Mouse (Mus musculus): ENCODE measurements around the gene Gm45062.
A peak's percentile ranks its signal among the peaks of the same experiment; 100 is the strongest.

Gm45062 gene

DNA sequence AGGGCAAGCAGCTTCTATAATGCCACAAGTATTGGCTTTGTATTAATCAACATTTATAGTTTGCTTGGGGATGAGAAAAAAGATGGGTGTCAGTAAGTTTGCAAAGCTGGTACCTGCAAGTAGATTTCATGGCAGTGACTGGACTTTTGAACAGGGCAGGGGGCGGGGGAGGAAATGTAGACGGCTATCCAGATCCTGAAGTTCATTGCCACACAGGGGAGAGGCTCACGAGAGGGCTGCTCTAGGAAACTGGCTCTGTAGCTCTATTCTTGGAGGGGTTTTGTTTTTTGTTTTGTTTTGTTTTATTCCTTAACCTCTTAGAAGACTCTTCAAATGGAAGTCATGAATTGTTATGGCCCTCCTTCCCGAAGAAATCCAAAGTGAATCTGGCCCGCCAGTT, 162.2 kb downstream of the Gm45062 start:
- DNase-seq: no peak

DNA sequence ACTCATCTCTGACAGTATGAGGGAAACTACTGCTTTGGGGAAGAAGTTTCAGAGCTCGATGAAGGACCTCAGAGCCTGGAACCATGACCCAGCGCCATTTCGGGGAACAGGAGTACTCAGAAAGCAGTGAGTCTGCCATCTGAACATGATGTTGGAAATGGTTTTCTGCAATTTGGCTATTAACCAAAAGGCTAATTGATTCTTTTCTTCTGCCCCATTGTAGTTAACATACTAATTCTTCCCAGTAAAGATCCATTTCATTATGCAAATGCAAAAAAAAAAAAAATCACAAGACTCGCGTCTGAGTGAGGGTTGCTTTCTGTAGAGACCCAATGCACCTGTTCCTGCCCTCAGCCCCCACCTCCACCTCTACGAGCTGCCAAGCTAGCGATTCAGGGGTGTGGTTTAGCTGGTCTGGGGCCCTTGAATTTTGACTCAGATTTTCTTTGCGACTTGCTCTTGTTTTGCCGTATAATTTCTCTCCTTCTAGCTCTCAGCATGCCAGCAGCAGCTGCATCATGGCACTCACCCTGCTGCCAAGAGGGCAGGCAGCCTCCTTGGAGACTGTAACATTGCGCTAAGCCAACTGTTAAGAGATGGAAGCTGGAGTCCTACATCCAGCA, 162.8 kb downstream of the Gm45062 start:
- DNase-seq: no peak

DNA sequence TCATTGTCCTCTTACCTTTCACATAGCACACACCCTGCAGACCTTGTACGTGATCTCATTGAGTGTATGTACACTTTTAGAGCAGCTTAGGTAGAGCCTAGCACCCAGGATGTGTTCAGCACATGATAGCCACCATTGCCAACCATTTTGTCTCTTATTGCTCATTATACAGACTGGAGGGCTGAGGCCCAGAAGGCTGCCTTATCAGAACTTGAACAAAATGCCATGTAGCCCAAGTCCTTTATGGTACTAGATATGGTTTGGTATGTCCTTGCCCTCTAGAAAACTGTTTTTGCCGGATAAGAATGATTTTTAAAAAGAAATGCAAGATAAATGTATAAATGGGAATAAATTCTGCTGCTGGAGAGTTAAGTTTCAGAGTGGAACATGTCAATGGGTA, 163.9 kb downstream of the Gm45062 start:
- no peak for DNase-seq

DNA sequence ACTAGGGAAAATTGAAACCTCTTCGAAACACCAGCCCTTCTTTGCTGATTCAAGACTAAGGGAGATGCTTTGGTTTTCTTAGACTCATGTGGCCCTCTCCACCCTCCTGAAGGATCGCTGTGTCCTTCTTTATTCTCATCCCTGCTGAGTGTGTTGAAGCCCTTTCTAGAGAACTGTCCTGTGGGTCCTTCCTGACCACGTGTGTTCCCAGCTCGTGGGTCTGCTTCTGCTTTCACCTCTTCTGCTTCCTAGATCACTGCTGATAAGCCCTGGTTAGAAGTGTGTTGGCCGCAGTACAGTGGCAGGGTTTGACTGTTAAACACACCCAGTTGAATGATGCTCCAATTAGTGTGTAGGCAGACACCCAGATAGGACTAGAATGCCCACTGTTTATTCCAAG, 168.4 kb downstream of the Gm45062 start:
- no peak for DNase-seq

DNA sequence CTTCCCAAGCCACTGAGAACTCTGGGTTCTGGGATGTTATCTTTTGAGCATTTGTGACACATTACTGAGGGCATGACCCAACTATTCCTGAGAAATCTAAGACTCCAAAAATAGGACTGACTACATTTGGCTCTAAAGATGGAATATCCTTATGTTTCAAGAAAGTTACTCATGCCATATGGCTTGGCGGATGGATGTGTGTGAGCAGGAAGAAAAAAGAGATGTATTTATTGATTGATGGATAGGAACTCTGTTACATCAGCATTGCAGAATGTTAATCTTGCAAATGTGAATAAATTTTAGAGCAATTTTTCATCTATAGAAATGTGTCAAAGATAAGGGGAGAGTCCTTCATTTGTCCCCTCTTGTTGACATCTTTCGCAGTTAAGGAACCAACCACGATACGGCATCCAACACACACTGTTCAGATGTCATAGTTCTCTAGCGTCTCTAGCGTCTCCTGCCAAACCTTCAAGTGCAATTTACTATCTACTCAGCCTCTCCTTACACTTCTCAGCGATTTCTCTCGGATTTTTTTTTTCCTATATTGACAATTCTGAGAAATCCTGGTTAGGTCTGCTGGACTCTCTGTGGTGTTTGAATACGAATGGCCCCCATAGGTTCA, 171.5 kb downstream of the Gm45062 start:
- DNase-seq: no peak

DNA sequence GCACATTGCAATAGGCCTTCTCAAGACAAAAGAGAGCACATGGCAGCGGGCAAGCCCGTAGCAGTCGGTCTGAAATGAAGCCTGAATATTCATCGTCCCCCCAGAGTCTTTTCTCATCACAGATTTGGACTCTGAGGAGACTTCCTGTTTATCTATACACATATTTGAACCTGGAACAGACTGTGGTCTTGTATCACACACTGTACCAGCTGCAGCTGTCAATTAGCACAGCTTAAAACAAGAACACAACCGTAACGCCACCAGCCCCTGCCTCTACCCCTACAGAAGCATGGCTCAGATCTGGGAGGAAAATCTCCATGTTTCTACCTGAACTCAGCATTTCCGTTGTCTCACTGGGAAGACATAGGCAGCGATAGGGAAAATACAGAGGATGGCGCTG, 173.9 kb downstream of the Gm45062 start:
- DNase-seq: no peak

DNA sequence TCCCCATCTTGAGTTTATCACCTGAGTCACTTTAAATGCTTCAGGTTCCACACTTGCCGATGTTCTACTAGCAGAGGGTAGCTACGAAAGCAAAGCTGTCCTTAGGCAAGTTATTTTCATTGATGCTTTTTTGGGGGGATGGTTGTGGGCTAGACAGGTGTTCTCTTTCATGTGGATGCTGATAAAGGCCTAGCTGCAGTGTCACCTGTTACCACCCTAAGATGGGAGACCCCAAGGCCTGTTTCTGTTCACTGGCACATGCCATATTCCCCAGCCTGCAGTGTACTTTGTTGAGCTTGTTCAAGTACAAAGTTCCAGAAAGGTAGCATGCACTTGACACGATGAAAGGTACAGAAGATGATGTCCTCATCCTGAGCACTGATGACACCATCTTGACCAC, 178.7 kb downstream of the Gm45062 start:
- no peak for DNase-seq

DNA sequence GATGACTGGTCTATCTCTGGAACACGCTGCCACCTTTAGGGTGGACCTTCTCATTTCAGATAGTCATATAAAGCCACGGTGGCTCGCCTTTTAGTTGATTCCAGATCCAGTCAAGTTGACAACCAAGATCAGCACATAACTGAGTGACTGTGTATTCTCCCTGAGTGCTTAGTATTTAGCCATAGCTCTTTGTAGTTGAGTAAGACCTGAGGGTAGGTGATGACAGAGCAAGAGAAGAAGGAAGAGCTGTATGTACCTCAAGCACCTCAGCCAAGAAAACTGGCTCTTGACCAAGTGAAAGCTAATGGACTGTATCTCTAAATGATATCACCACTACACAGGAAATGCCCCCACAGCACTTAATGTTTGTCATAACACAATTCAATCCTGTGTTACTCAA, 182.6 kb downstream of the Gm45062 start:
- no peak for DNase-seq

DNA sequence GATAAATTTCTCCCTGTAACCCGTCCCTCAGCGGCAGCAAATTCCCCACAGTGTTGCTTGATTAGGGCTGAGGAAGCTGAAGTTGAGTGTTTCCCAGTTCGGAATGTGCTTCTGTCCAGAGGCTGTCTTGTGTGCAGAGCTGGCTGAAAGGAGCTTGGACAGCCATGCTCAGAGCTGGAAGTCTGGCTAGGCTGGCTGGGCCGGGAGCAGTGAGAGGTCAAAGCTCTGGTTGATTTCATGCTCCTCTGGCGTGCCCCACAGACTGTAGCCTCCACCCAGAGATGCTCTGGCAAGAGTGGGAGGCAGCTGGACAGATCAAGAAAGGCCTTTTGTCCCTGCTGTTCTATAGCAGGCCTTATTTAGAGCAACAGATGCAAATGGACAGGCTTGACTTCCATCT, 187.5 kb downstream of the Gm45062 start:
- DNase-seq: peak; percentile 53

DNA sequence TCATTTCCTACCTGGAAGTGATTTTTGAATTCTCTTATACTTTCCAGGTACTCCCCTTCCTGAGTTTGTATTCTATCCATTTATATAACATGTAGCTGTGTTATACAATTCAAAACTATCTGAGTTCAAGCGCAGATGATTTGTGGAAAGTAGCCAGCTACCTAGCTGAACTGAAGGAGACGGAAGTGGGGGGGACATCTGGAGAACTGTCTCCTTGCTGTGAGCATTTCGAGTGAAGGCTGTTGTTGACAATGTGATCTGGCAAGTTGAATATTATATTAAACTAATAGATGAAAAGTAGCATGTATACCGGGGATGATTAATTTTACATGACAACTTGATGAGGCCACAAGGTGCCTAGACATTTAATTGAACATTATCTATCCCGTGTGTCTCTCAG, 196.3 kb downstream of the Gm45062 start:
- no peak for DNase-seq

DNA sequence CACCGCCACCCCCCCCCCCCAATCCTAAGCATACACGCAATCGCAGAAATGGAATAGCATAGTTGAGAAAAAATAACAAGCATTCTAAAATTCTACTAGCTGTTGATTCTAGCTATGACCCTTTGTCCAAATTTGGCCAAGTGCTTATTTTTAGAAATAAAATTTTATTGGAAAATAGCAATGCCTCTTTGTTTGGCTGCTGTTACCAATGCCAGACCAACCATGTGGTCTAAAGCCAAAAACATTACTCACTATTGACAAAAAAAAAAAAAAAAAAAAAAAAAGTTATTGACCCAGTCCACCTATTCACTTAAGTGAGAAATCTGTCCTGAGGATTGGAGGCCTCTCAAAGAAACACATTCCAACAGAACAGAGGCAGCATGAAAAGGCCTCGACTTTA, 199.3 kb downstream of the Gm45062 start:
- no peak for DNase-seq

DNA sequence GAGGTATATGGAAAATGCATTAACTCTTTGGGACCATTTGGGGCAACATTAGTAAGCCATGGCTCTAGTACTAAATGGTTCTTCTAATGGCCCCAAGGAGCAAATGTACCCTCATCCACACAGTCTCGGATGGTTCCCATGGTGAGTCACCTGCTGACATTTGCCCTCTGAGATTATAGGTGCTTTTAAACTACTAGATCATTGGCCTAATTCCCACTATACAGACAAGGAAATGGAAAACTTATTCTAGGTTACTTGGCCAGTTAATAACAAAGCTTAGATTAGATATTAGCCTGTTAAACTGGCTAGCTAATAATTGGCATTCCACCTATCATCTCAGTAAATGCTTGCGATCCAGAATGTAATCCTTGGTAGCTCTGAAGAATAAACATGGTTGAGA, 203.2 kb downstream of the Gm45062 start:
- no peak for DNase-seq

DNA sequence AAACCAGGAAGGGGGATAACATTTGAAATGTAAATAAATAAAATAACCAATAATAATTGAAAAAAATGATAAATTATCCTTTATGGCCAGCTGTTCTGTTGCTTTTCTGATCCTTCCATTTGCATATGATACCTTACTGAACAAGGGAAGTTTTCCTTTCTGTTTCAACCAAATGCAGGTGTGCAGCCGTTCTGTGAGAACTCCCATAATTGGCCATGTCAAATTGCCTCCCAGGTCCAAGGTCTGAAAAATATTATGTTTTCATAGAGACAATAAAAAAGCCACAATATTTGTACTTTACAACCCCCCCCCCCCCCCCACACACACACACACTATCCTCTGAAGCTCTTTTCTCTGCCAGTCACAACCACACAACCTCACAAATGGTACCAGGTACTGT, 206.1 kb downstream of the Gm45062 start:
- no peak for DNase-seq

DNA sequence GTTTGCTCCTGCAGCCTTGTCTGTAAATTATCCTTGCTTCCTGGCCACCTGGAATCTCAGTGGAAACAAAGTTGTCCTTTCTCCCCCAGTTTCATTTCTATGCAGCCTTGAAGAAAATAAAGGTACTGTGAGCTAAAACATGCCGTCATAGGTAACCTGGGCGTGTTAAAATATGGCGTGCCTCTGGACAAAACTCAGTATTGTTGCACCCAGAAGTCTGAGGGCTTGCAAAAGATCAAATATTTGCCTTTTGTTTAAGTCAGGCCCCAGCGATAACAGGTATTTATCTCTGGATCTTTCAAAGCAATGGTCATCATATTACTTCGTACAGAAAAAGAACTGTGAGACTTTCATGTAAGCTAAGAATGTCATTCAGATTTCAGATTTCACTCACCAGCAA, 206.7 kb downstream of the Gm45062 start:
- no peak for DNase-seq

DNA sequence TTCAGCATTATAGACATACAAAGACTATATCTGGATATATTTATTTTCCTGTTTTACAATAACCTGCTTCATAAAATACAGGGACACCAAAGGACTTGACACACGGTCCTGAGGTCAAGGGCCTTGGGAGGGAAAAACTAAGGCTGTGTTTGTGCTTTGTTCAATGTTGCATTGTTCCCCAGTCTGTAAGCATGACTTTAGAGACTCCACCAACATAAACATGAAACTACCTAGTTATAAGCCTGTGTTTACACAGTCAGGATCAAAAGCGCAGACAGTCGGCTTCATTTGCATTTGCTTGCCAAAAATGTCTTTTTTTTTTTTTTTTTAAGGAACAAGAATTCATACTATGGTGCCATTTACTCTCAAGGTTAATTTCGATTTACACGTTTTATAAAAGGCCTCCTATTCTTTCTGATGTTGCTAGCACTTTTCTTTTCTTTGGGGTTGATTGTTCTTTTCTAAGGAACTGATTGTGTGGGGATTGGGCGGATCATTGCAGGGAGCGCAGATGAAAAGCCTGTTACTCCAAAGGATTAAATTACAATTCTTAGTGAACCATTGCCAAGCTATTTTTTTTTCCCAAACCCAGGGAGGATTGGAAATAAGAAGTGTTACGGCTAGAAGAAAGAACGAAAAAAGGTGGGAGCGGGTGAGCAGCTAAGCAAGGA, 208.6 kb downstream of the Gm45062 start:
- DNase-seq: no peak

DNA sequence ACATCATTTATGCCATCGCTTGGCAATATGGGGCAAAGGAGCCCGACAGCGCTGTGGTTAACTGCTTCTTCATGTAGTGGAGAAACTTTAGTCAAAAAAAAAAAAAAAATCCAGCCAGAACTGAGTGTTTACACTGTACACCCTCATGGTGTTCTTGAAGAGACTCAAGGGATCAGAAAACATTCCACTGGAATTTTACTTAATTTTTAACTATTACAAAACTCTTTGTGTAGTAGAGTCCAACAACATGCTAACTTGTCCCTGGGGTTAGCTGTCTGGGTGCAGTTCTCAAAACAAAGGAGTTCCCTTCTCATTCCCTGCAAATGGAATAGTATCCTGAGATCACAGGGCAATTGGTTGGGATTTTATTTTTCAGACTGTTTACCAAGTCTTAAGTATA, 210.7 kb downstream of the Gm45062 start:
- no peak for DNase-seq

DNA sequence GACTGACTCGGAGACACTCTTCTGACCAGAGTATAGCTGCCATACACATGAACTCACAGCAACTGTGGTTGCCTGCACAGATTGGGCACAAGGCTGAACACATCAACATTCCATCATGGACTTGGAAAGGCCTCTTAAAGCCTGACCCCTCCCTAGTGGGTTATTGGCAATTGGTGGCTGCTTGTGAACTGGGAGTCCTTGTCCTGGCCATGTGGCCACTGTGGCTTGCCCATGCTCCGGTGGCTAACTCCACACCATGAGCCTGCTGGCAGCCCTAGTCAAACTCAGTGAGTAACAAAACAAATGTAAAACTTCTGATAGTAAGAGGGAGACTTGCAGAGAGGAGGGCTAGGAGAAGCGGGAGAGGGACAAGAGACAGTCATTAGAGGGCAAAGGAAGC, 212.9 kb downstream of the Gm45062 start:
- no peak for DNase-seq

DNA sequence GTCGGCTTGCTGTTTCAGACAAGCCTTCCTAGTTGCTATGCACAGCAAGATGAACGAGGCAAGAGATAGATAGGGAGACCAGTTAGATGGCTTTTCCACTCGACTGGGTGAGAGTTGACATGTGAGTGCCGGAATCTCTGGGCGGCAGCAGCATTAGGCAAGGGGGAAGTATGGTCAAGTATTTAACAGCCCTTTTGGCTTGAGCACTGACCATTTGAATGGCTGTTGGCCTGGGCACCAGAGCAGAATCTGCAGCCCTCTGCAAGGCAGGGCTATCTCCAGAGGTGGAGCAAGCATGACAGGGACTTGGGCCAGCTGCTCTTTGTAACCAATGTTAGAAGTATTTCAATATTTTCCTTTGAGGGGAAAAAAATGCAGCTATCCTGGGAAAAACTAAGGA, 213.7 kb downstream of the Gm45062 start:
- DNase-seq: no peak

DNA sequence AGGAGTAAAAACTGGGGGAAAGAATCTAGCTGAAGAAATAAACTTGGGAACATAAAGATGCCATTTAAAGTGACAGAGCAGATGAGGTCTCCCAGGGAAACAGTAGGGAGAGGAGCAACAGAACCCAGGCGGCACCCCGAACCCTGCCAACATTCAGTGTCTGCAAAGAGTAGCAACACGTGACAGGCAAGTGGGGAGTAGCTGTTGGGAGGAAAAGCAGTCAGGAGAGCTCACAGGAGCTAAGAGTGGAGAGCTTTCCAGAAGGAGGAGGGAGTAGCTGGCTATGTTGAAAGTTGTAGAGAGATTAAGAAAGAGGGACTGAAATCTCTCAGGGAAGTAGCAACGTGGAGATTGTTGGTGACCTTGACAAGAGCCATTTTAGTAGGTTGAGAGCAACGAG, 214.2 kb downstream of the Gm45062 start:
- peak; percentile 10 for DNase-seq

DNA sequence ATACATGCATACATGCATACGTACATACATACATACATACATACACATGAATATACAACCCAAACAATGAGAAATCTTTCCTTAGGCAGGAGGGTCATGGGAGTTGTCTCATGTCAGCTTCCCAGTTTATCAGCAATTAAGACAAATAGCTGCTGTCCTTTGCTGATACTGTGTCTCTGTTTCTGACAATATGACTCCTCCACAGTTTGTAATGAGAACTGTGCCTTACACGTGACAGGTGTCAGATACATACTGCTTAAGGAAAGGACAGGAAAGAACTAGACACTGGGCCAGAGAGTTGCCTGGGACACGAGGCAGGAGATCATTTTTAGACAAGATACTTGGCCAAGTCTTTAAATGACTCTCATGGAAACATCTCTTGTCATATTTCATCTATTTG, 215.1 kb downstream of the Gm45062 start:
- DNase-seq: no peak

DNA sequence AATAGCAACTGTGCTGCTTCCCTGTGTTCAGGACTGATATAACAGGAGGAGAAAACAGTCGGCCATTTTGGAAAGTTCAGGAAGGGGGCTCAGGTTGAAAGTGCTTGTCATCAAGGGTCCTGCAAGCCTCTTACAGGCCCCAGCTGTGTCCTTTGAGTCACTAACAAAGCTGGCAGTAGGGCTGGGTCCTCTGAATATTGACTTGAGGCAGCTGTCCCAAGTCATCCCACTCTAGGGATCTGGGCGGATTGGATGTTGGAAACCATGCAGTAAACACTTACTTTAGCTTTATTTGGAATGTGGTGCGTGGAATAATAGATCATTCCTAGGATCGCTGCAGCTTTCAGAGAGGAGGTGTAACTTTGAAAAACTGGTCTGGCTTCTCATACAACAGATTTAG, 215.6 kb downstream of the Gm45062 start:
- no peak for DNase-seq

DNA sequence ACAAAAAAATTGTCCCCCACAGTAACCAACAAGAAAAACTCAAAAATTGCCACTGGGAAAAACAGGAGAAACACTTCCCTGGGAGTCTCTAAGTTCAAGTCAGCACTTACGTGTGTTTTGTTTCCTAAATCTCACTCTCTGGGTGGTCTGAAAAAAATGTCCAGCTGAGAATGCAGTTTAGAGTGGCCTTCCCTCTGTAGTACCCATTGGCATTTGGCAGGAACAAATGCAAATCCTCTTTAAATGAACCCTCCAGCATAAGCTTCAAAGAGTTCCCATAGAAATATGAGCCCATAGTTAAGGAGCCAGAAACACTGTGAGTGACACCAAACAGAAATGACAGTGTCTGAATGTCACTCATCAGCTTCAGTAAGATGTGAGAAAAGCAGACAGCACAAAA, 219.9 kb downstream of the Gm45062 start:
- DNase-seq: no peak

DNA sequence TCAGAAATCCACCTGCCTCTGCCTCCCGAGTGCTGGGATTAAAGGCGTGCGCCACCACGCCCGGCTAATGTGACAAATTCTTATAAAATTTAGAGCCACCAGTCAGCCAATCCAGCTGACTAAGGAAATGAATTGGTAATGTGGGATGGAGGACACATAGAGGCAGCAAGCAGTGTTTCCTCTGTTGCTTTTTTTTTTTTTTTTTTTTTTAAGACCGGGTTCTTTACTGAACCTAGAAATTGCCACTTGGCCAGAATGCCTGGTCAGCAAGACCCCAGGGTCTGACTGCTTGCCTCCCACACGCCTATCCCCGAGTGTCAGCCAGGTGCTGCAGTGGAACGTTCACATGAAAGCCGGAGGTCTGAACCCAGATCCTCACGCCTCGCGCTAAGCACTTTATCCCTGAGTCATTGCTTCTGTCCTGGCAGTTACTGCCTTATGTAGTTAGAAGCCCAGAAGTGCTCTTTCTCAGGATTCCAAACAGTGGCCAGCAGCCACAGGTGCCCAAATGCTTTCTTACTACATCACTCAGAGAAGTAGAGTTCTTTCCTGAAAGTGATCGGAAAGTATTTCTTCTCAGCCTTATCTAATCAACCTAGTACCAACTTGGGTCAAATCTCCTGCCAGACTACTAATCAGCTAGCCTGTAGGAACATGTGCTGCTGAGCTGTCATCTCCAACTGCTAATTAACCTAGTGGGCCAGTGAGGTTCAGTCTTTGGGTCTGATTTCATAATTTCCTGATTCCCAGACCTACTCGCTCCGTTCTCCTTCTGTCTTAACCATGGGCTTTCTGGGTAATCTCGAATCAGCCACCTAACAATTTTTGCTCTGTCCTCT, 225.4 kb downstream of the Gm45062 start:
- DNase-seq: no peak

Measured in right cerebral cortex, adult 18-20 months (tissue).